Mouse (Mus musculus) adipocyte (in vitro differentiated cells): ENCODE results near the gene Vmn1r165.
"Not testable (repeated sequence)": the region's sequence is repeated elsewhere in the genome, so short reads cannot be mapped to it uniquely, and the experiment has no call there.

Experiments
- DNase-seq: peaks from one replicate; pipeline ENCODE4 v3.0.0-alpha.2; 2016; ENCODE audit warnings: low spot score

Gene Vmn1r165

GRCm38 (mm10) chr7:23217032-23217431, at the start of gene Vmn1r165:
Vmn1r165 (plus strand) TSS chr7:23217332.
- not testable (repeated sequence) for DNase-seq

DNA sequence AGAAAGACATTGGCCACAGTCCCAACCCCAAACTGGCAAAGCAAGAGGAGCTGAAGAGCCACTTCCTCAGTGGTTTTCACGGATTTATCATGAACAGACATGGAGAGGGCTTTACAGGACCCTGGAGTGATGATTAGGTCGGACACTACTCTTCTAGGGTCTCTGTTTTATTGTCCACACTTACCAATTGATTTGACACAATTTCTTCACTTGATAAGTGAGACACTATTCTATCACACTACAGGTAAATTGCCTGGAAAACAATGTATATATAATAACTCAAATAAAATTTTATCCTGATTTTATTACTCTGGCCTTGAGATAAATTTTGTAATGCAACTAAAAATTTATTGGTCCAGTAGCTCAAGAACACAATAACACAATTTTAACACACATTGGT, 34.5 kb downstream of the Vmn1r165 start, which contains the start of gene Vmn1r166:
TSS of gene Vmn1r166 (minus strand) at position 101 of the 400 bp plus-strand sequence.
- not testable (repeated sequence) for DNase-seq
